Mouse (Mus musculus) MEL (cell line): ENCODE results near the gene Scamp2.

ENCODE experiments used
- CHD2 ChIP-seq: IDR thresholded peaks from 2 replicates; pipeline ENCODE4 v1.6.1; 2011; ENCODE audit warnings: low read length, improper control_type of control experiment
- CTCF ChIP-seq, 3 experiments: IDR thresholded peaks in 2 of 3; conservative IDR thresholded peaks in 1 of 3; 2 replicates each; pipeline ENCODE4 v1.5.1; 2011 to 2012; ENCODE audit warnings: low read length in 3 of 3, low read depth in 2 of 3, mild to moderate bottlenecking in 2 of 3, improper control_type of control experiment in 1 of 3, inconsistent platforms in 1 of 3, mixed read lengths in 1 of 3, moderate library complexity in 1 of 3; ENCODE audit not compliant: control insufficient read depth in 1 of 3, insufficient read depth in 1 of 3, poor library complexity in 1 of 3, severe bottlenecking in 1 of 3
- EP300 ChIP-seq, 2 experiments: IDR thresholded peaks; 2 replicates each; pipeline ENCODE4 v1.6.1; 2011; ENCODE audit warnings: improper control_type of control experiment in 2 of 2, low read length in 2 of 2, low read depth in 1 of 2, mild to moderate bottlenecking in 1 of 2
- GATA1 ChIP-seq: IDR thresholded peaks from 2 replicates; pipeline ENCODE4 v1.6.1; 2011; ENCODE audit warnings: low read depth, low read length, improper control_type of control experiment
- MAX ChIP-seq: IDR thresholded peaks from 2 replicates; pipeline ENCODE4 v1.6.1; 2011; ENCODE audit warnings: low read length, improper control_type of control experiment
- MAZ ChIP-seq: IDR thresholded peaks from 2 replicates; pipeline ENCODE4 v1.6.1; 2012; ENCODE audit warnings: low read depth, mild to moderate bottlenecking, inconsistent platforms, low read length, improper control_type of control experiment
- MYB ChIP-seq: IDR thresholded peaks from 2 replicates; pipeline ENCODE4 v1.6.1; 2011; ENCODE audit warnings: mild to moderate bottlenecking, low read depth, low read length, improper control_type of control experiment
- MYC ChIP-seq: IDR thresholded peaks from 2 replicates; pipeline ENCODE4 v1.6.1; 2011; ENCODE audit warnings: low read depth, mild to moderate bottlenecking, low read length, improper control_type of control experiment, moderate library complexity
- NRF1 ChIP-seq: IDR thresholded peaks from 2 replicates; pipeline ENCODE4 v1.6.1; 2014; ENCODE audit warnings: low read depth, mild to moderate bottlenecking, inconsistent platforms, low read length, improper control_type of control experiment, moderate library complexity; ENCODE audit not compliant: poor library complexity, insufficient read depth, severe bottlenecking
- RAD21 ChIP-seq: IDR thresholded peaks from 2 replicates; pipeline ENCODE4 v1.6.1; 2011; ENCODE audit warnings: mild to moderate bottlenecking, low read depth, low read length, improper control_type of control experiment

DNA sequence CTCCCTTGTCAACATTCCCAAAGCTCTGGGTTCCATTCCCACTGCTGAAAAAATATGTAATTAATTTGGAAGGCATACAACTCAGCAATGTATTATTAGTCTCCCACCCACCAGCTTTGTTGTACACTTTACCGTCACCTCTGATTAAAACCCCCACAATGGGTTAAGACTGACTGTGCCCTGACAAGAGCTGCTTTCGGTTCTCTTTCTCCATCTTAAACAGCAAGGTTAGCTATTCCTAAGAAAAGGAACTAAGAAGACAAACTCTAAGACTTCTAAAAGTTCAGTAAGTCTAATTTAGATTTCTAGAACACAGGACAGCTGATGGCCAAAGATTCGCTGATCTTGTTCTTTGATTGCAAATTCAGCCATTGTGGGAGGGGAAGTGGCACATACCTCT is 3.5 kb upstream of the Scamp2 start:
- TF ChIP-seq CTCF (IDR thresholded peaks at IDR 0.05 in 2 of 3, conservative IDR thresholded peaks at IDR 0.05 in 1 of 3; ENCODE audit: control insufficient read depth in 1 of 3, insufficient read depth in 1 of 3, low read depth in 2 of 3, low read length in 3 of 3, poor library complexity in 1 of 3, severe bottlenecking in 1 of 3): no peak
- no peak for TF ChIP-seq EP300 (IDR thresholded peaks at IDR 0.05; ENCODE audit: low read depth in 1 of 2, low read length in 2 of 2)
- TF ChIP-seq NRF1: no peak
- no peak for TF ChIP-seq GATA1
- no peak for TF ChIP-seq MAX
- no peak for TF ChIP-seq MYB
- TF ChIP-seq CHD2: no peak
- TF ChIP-seq MAZ: no peak
- no peak for TF ChIP-seq RAD21
- TF ChIP-seq MYC: no peak
